8 mouse cellular contexts compared by ENCODE assay signal in the genomic region with DNA sequence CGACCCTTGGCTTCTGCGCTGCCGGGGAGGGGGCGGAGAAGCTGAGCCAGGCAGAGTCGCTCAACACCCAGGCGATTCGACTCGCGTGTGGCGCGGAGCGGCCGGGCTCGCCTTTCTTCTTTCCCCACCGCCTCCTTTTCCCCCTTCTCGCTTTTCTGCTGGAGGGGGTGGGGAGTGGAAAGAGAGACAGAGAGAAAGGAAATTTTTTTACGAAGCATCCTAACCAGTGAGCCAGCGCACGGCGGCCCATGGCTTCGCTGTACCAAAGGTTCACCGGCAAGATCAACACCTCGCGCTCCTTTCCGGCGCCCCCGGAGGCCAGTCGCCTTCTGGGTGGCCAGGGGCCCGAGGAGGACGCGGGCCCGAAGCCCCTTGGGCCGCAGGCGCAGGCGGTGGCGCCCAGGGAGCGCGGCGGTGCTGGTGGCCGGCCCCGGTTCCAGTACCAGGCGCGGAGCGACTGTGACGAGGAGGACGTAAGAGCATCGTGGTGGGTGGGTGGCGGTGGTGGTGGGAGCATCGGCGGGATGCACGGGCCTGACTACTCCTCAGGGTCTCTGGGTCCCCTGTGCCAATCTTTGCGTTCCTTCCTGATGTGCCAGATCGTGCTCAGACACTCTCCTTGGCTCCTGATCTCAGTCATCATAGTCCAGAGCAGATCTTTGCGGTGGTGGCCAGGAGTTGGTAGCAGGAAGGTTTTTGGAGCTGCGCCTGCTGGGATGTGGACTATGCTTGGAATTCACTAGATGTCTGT.
DNase-seq lines count a peak whose midpoint lies in the region; ATAC-seq and TF ChIP-seq lines count a peak whose summit lies in the region.

No protein-coding gene starts in this region.

- ATAC-seq in forebrain, embryonic 12.5 days (ENCODE audit: low FRiP score) = peak; percentile 58

- no peaks in the 10 kb centered on the region for H3K36me3 ChIP-seq in forebrain, embryonic 12.5 days (replicated peaks)

- H3K9me3 ChIP-seq in forebrain, embryonic 12.5 days = no peaks in the 10 kb centered on the region

- H3K27me3 ChIP-seq in forebrain, embryonic 12.5 days = peaks cover 25% of the 10 kb centered on the region

- H3K4me2 ChIP-seq in forebrain, embryonic 12.5 days = peak overlapping the region; percentile 96

- intact Hi-C loops in left cerebral cortex, adult 2 months (cut with DNase I) = loop anchor here (1.0 to 5.0 kb wide), 3 partner anchors 498 to 603 kb away; no protein-coding TSS in a partner anchor

- peak; percentile 4 for DNase-seq in gastrocnemius, postnatal 10 days
- DNase-seq in gastrocnemius, adult 18-20 months (ENCODE audit: low spot score) = no peak
- DNase-seq in brain, embryonic 14.5 days (ENCODE audit: low read depth) = peak; percentile 60
- DNase-seq in left cerebral cortex, adult 2 months (ENCODE audit: extremely low spot score in 1 of 2, low spot score in 2 of 2) = peak; percentile 50 to 55
- DNase-seq in ovary, postnatal 10 days (ENCODE audit: low spot score) = no peak
- DNase-seq in spleen, postnatal 14 days (ENCODE audit: low spot score in 2 of 2) = no peak

- H3K9ac ChIP-seq in forebrain, embryonic 12.5 days = peak overlapping the region; percentile 72

- 2% methylated on average over 53 of the region's 55 CpGs for WGBS in forebrain, embryonic 12.5 days
- WGBS in olfactory bulb, adult 2 months = under 1% methylated on average over 55 of the region's 55 CpGs

- H3K27ac ChIP-seq in forebrain, embryonic 12.5 days = no peak overlapping the region
- peak overlapping the region; percentile 92 for H3K27ac ChIP-seq in left cerebral cortex, adult 2 months
- H3K27ac ChIP-seq in olfactory bulb, adult 2 months (ENCODE audit: insufficient read depth, low read depth, low read length) = peak overlapping the region; percentile 95

- peak overlapping the region; percentile 57 for H3K4me3 ChIP-seq in forebrain, embryonic 12.5 days (replicated peaks)
- H3K4me3 ChIP-seq in left cerebral cortex, adult 2 months = peak overlapping the region; percentile 64
- H3K4me3 ChIP-seq in olfactory bulb, adult 2 months (ENCODE audit: insufficient read depth, low read depth, low read length) = peak overlapping the region; percentile 91

- no peak for TF ChIP-seq POLR2A in brain, embryonic 14.5 days (IDR thresholded peaks at IDR 0.05; ENCODE audit: borderline replicate concordance, extremely low read depth, insufficient read depth, insufficient read length, poor library complexity, severe bottlenecking)
- TF ChIP-seq POLR2A in olfactory bulb, adult 2 months (IDR thresholded peaks at IDR 0.05; ENCODE audit: insufficient read depth, low read depth, low read length) = peak; percentile 52; the same call in 1 of the 2 replicates

- H3K4me1 ChIP-seq in forebrain, embryonic 12.5 days = peaks cover 16% of the 10 kb centered on the region
- H3K4me1 ChIP-seq in olfactory bulb, adult 2 months (ENCODE audit: control insufficient read depth, insufficient read depth, low read length) = peaks cover 13% of the 10 kb centered on the region

- no peak for TF ChIP-seq CTCF in brain, embryonic 14.5 days (IDR thresholded peaks at IDR 0.05; ENCODE audit: borderline replicate concordance, extremely low read depth, insufficient read depth, insufficient read length)
- no peak for TF ChIP-seq CTCF in left cerebral cortex, adult 2 months (IDR thresholded peaks at IDR 0.05)
- TF ChIP-seq CTCF in olfactory bulb, adult 2 months (IDR thresholded peaks at IDR 0.05; ENCODE audit: insufficient read depth, low read depth, low read length) = no peak

Comparison
In these comparisons a context has a peak if more than half of its experiments do, and no peak if none do; other contexts are left out.
1. DNase-seq: peak in gastrocnemius, postnatal 10 days (single experiment), brain, embryonic 14.5 days (single experiment) and left cerebral cortex, adult 2 months (2 of 2); none in gastrocnemius, adult 18-20 months (single experiment), ovary, postnatal 10 days (single experiment) and spleen, postnatal 14 days (0 of 2).
2. Peak in every context shown above with its lines, with median percentiles within 50 percentile points of each other: H3K4me3 ChIP-seq.